Mouse (Mus musculus): ENCODE data around the gene Prtn3.

- TF ChIP-seq CTCF (IDR thresholded peaks at IDR 0.05; ENCODE audit: low read depth, low read length) (no peak), POLR2A (IDR thresholded peaks at IDR 0.05; ENCODE audit: borderline replicate concordance, low read depth, low read length) (no peak)
Observed at GRCm38 (mm10) chr10:79854801-79855541, 19.3 kb upstream of the Prtn3 start.
